Mouse (Mus musculus): ENCODE data around the gene Tmbim1. TPM values are rescaled to one million over a fixed set of nuclear protein-coding genes. Genes with fewer than 3 reads are reported as not detected.

The Tmbim1 gene
- total RNA-seq, 1 experiment, result 38.0 TPM

DNA sequence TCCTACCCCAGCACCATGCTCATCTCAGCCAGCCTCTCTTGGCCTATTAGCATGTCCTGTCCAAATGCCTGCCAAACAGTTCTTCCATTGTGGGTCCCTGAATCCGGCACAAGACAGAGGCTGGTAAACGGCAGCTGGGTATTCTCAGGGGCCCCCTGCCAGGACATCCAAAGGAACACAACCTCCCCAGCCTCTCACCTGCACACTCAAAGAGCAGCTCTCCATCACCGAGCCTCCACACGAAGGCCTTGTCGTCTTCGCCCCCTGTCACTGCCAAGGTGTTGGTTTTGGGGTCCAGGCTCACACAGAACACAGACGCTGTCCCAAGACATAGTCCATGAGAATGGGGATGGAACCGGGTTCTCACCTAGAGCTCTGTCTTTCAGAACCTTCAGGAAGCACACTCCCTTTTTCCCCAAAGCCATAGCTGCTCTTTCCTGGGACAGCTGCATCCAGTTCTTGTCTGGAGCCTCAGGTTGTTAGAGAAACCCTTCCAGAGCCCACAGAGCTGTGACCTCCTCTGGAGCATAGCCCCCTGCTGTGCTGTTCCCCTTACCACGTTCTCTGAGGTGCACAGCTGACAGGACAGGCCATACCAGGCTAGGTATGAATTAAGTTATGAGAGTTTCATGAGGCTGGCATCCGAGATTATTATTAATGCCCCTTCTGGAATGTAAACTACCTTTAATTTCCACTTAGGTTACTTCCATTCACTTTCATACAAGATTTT lies 22.4 kb downstream of the Tmbim1 start:
- Histone ChIP-seq H3K4me3 (ENCODE audit: insufficient read depth in 1 of 2, low read depth in 1 of 2, low read length in 2 of 2, poor library complexity in 1 of 2, severe bottlenecking in 1 of 2) (no peak overlapping the region), H3K9me3 (ENCODE audit: control insufficient read depth, insufficient read depth, low read depth, low read length) (no peaks in the 10 kb centered on the region), H3K27ac (ENCODE audit: insufficient read depth, low read depth, low read length, poor library complexity, severe bottlenecking) (no peak overlapping the region), H3K9ac (ENCODE audit: insufficient read depth, low read depth, low read length, poor library complexity, severe bottlenecking) (no peak overlapping the region), H3K36me3 (ENCODE audit: control insufficient read depth, insufficient read depth, low read length, poor library complexity, severe bottlenecking) (peaks cover 41% of the 10 kb centered on the region), H3K4me1 (ENCODE audit: control insufficient read depth in 2 of 2, insufficient read depth in 2 of 2, low read length in 2 of 2, poor library complexity in 1 of 2) (peaks cover 0 to 7% of the 10 kb centered on the region in 2 experiments; a peak in 1 of 4 replicates)
- in situ Hi-C loops (cut with MboI; ENCODE audit: low sequenced_read_pairs in 2 of 2, unreplicated experiment in 2 of 2), result no loop called here
- DNase-seq (ENCODE audit: low read depth, low spot score), result no peak
- no peak for TF ChIP-seq ZNF384 (IDR thresholded peaks at IDR 0.05; ENCODE audit: low read depth, low read length)
- TF ChIP-seq HCFC1 (IDR thresholded peaks at IDR 0.05; ENCODE audit: borderline replicate concordance, insufficient read depth, low read length), result no peak

- in situ Hi-C loops (cut with MboI; ENCODE audit: low sequenced_read_pairs in 2 of 2, unreplicated experiment in 2 of 2), result no loop called here
- H3K9me3 ChIP-seq (ENCODE audit: control insufficient read depth, insufficient read depth, low read depth, low read length), result no peaks in the 10 kb centered on the region
- H3K27ac ChIP-seq (ENCODE audit: insufficient read depth, low read depth, low read length, poor library complexity, severe bottlenecking), result no peak overlapping the region
- no peak overlapping the region for H3K9ac ChIP-seq (ENCODE audit: insufficient read depth, low read depth, low read length, poor library complexity, severe bottlenecking)
- H3K4me3 ChIP-seq (ENCODE audit: insufficient read depth in 1 of 2, low read depth in 1 of 2, low read length in 2 of 2, poor library complexity in 1 of 2, severe bottlenecking in 1 of 2), result no peak overlapping the region
- H3K36me3 ChIP-seq (ENCODE audit: control insufficient read depth, insufficient read depth, low read length, poor library complexity, severe bottlenecking), result peaks cover 38% of the 10 kb centered on the region
- H3K4me1 ChIP-seq (ENCODE audit: control insufficient read depth in 2 of 2, insufficient read depth in 2 of 2, low read length in 2 of 2, poor library complexity in 1 of 2), result peaks cover 0 to 7% of the 10 kb centered on the region in 2 experiments; a peak in 1 of 4 replicates
- TF ChIP-seq HCFC1 (IDR thresholded peaks at IDR 0.05; ENCODE audit: borderline replicate concordance, insufficient read depth, low read length) (no peak), ZNF384 (IDR thresholded peaks at IDR 0.05; ENCODE audit: low read depth, low read length) (no peak), MAFK (IDR thresholded peaks at IDR 0.05; ENCODE audit: insufficient read depth, low read depth, low read length) (no peak), ZC3H11A (IDR thresholded peaks at IDR 0.05; ENCODE audit: borderline replicate concordance, low read depth, low read length) (no peak), CHD2 (IDR thresholded peaks at IDR 0.05; ENCODE audit: low read depth, low read length) (no peak)
- DNase-seq (ENCODE audit: low read depth, low spot score), result no peak
Observed at GRCm38 (mm10) chr1:74281886-74282285, 23.5 kb downstream of the Tmbim1 start.

- DNase-seq (ENCODE audit: low read depth, low spot score), result no peak
- Histone ChIP-seq H3K36me3 (ENCODE audit: control insufficient read depth, insufficient read depth, low read length, poor library complexity, severe bottlenecking) (peaks cover 38% of the 10 kb centered on the region), H3K9me3 (ENCODE audit: control insufficient read depth, insufficient read depth, low read depth, low read length) (no peaks in the 10 kb centered on the region), H3K4me1 (ENCODE audit: control insufficient read depth in 2 of 2, insufficient read depth in 2 of 2, low read length in 2 of 2, poor library complexity in 1 of 2) (peaks cover 0 to 7% of the 10 kb centered on the region in 2 experiments; a peak in 1 of 4 replicates), H3K9ac (ENCODE audit: insufficient read depth, low read depth, low read length, poor library complexity, severe bottlenecking) (no peak overlapping the region), H3K4me3 (ENCODE audit: insufficient read depth in 1 of 2, low read depth in 1 of 2, low read length in 2 of 2, poor library complexity in 1 of 2, severe bottlenecking in 1 of 2) (no peak overlapping the region), H3K27ac (ENCODE audit: insufficient read depth, low read depth, low read length, poor library complexity, severe bottlenecking) (no peak overlapping the region)
- no peak for TF ChIP-seq HCFC1 (IDR thresholded peaks at IDR 0.05; ENCODE audit: borderline replicate concordance, insufficient read depth, low read length)
- no peak for TF ChIP-seq MAFK (IDR thresholded peaks at IDR 0.05; ENCODE audit: insufficient read depth, low read depth, low read length)
- TF ChIP-seq ZNF384 (IDR thresholded peaks at IDR 0.05; ENCODE audit: low read depth, low read length), result no peak
- no peak for TF ChIP-seq ZC3H11A (IDR thresholded peaks at IDR 0.05; ENCODE audit: borderline replicate concordance, low read depth, low read length)
- no peak for TF ChIP-seq CHD2 (IDR thresholded peaks at IDR 0.05; ENCODE audit: low read depth, low read length)
- in situ Hi-C loops (cut with MboI; ENCODE audit: low sequenced_read_pairs in 2 of 2, unreplicated experiment in 2 of 2), result no loop called here
Observed at GRCm38 (mm10) chr1:74281372-74281771, 24.1 kb downstream of the Tmbim1 start.

- H3K27ac ChIP-seq (ENCODE audit: insufficient read depth, low read depth, low read length, poor library complexity, severe bottlenecking), result no peak overlapping the region
- peaks cover 0 to 7% of the 10 kb centered on the region in 2 experiments; a peak in 1 of 4 replicates for H3K4me1 ChIP-seq (ENCODE audit: control insufficient read depth in 2 of 2, insufficient read depth in 2 of 2, low read length in 2 of 2, poor library complexity in 1 of 2)
- peaks cover 38% of the 10 kb centered on the region for H3K36me3 ChIP-seq (ENCODE audit: control insufficient read depth, insufficient read depth, low read length, poor library complexity, severe bottlenecking)
- H3K9ac ChIP-seq (ENCODE audit: insufficient read depth, low read depth, low read length, poor library complexity, severe bottlenecking), result no peak overlapping the region
- no peak overlapping the region for H3K4me3 ChIP-seq (ENCODE audit: insufficient read depth in 1 of 2, low read depth in 1 of 2, low read length in 2 of 2, poor library complexity in 1 of 2, severe bottlenecking in 1 of 2)
- in situ Hi-C loops (cut with MboI; ENCODE audit: low sequenced_read_pairs in 2 of 2, unreplicated experiment in 2 of 2), result no loop called here
- no peak for DNase-seq (ENCODE audit: low read depth, low spot score)
- H3K9me3 ChIP-seq (ENCODE audit: control insufficient read depth, insufficient read depth, low read depth, low read length), result no peaks in the 10 kb centered on the region
- TF ChIP-seq MAFK (IDR thresholded peaks at IDR 0.05; ENCODE audit: insufficient read depth, low read depth, low read length) (no peak), CHD2 (IDR thresholded peaks at IDR 0.05; ENCODE audit: low read depth, low read length) (no peak), ZNF384 (IDR thresholded peaks at IDR 0.05; ENCODE audit: low read depth, low read length) (no peak)
Observed at GRCm38 (mm10) chr1:74280591-74281325, 24.7 kb downstream of the Tmbim1 start.

Data from ES-E14 (cell line).